Mouse (Mus musculus) central nervous system, embryonic 18 days (tissue): ENCODE measurements around the gene Cdc42ep5. TPM values are rescaled to one million over a fixed set of nuclear protein-coding genes. Genes with fewer than 3 reads are reported as not detected.

ENCODE experiments used
- polyA plus RNA-seq: library from polyadenylated mRNA; depleted of rRNA; stranded (reverse); fragments of >200 nt; gene quantifications from 2 replicates; pipeline ENCODE4 v1.2.3, GENCODE M21; 2012; rRNA removed

Gene Cdc42ep5
- polyA plus RNA-seq = 6.0 and 6.8 TPM in 2 replicates

GRCm38 (mm10) chr7:4164090-4164910 lies at the start of gene Cdc42ep5:
Cdc42ep5 (minus strand) TSS chr7:4164860.

DNA sequence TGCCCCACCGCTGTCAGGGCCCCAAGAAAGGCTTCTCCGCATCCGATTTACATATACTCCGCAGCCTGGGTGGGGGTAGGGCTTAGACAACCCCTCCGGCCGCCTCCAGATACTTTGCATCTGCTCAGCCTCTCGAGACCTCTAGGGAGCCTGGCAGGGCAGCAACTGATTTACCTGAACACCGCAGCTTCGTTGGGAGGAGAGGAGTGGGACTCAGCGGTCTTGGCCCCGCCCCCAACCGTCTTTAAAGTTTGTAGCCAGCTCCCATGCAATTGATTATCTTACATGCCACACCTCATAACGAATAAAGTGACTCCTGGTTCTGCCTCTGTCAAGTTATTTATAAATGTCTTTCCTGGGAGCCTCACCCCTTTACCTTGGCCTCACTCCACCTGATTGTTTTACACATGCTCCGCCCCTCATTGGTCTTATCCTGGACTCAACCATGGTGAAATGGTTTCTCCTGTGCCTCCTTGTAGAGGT lies 14.6 kb downstream of the Cdc42ep5 start, which contains the start of gene Leng9:
Gene Leng9 (minus strand): TSS at position 316 of the 483 bp plus-strand sequence.

GRCm38 (mm10) chr7:4136771-4137531 lies 27.7 kb downstream of the Cdc42ep5 start, which contains the start of gene Leng8:
Leng8 (plus strand) TSS chr7:4137039.

DNA sequence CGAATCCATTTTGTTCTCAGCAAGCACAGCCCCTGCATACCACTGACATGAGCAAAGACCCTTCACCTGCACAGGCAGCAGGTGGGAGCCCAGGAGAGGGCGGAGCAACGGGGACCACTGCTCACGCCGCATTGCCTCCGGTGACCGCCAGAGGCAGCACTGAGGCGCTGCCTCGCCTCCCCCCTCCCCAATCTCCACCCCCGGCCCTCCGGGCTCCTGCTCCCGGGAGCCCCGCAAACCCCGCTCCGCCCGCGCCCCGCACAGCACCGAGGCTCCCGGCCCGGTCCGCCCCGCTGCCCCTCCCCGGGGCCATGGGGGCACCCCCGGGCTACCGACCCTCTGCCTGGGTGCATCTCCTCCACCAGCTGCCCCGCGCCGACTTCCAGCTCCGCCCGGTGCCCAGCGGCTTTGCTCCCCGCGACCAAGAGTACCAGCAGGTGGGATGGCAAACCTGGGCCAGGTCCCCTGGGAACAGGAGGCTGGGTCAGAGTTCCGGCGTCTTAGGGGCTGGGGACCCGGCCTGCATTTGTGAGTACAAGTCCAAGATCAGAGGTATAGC lies 45.2 kb downstream of the Cdc42ep5 start, which contains the start of gene Ttyh1:
Gene Ttyh1 (plus strand): TSS at position 65 of the 559 bp plus-strand sequence.

Other genes with a start within 250 kb of the Cdc42ep5 start
- gene Lilra6, start 249.4 kb downstream of the Cdc42ep5 start, polyA plus RNA-seq = 0.11 TPM in 1 of 2 replicates, not detected in the other
- gene Lair1, start 101.7 kb downstream of the Cdc42ep5 start, polyA plus RNA-seq = 2.0 and 2.6 TPM in 2 replicates
- 218 and 229 TPM in 2 replicates for gene Ttyh1, start 45.5 kb downstream of the Cdc42ep5 start, polyA plus RNA-seq
- gene Leng8, start 27.8 kb downstream of the Cdc42ep5 start, polyA plus RNA-seq = 307 and 327 TPM in 2 replicates
- gene Leng9, start 14.5 kb downstream of the Cdc42ep5 start, polyA plus RNA-seq = 5.2 and 5.5 TPM in 2 replicates
- 0.03 and 0.09 TPM in 2 replicates for gene Lilra5, start 72.9 kb upstream of the Cdc42ep5 start, polyA plus RNA-seq
- gene Ncr1, start 172.9 kb upstream of the Cdc42ep5 start, polyA plus RNA-seq = not detected in 2 replicates
- gene Gp6, start 232.9 kb upstream of the Cdc42ep5 start, polyA plus RNA-seq = 0.01 TPM in 1 of 2 replicates, not detected in the other